Mouse (Mus musculus): ENCODE data around the gene St7.
A peak's percentile ranks its signal among the peaks of the same experiment; 100 is the strongest.

The St7 gene

GRCm38 (mm10) chr6:17828382-17828781 lies 135.6 kb downstream of the St7 start:
- DNase-seq, result no peak

- DNase-seq, result no peak
Measured at GRCm38 (mm10) chr6:17829981-17830380, 137.2 kb downstream of the St7 start.

- peak; percentile 74 for DNase-seq
Measured at GRCm38 (mm10) chr6:17834493-17834892, 141.8 kb downstream of the St7 start.

- no peak for DNase-seq
Measured at GRCm38 (mm10) chr6:17835693-17836092, 143.0 kb downstream of the St7 start.

GRCm38 (mm10) chr6:17837676-17838075 lies 144.9 kb downstream of the St7 start:
- DNase-seq, result no peak

- no peak for DNase-seq
Measured at GRCm38 (mm10) chr6:17840431-17840830, 147.7 kb downstream of the St7 start.

- peak; percentile 54 for DNase-seq
Measured at GRCm38 (mm10) chr6:17842759-17843158, 150.0 kb downstream of the St7 start.

GRCm38 (mm10) chr6:17851316-17851715 lies 158.6 kb downstream of the St7 start:
- no peak for DNase-seq

GRCm38 (mm10) chr6:17853587-17854274 lies 161.0 kb downstream of the St7 start:
- DNase-seq, result no peak

GRCm38 (mm10) chr6:17855616-17856015 lies 162.9 kb downstream of the St7 start:
- no peak for DNase-seq

- DNase-seq, result no peak
Measured at GRCm38 (mm10) chr6:17859564-17859963, 166.8 kb downstream of the St7 start.

- no peak for DNase-seq
Measured at GRCm38 (mm10) chr6:17860463-17860862, 167.7 kb downstream of the St7 start.

GRCm38 (mm10) chr6:17867796-17868195 lies 175.1 kb downstream of the St7 start:
- no peak for DNase-seq

- DNase-seq, result no peak
Measured at GRCm38 (mm10) chr6:17871831-17872372, 179.2 kb downstream of the St7 start.

- DNase-seq, result no peak
Measured at GRCm38 (mm10) chr6:17875606-17876005, 182.9 kb downstream of the St7 start.

GRCm38 (mm10) chr6:17876023-17876613 lies 183.4 kb downstream of the St7 start:
- no peak for DNase-seq

- DNase-seq, result no peak
Measured at GRCm38 (mm10) chr6:17876670-17877179, 184.0 kb downstream of the St7 start.

GRCm38 (mm10) chr6:17882943-17883342 lies 190.2 kb downstream of the St7 start:
- DNase-seq, result no peak

GRCm38 (mm10) chr6:17887765-17888164 lies 195.0 kb downstream of the St7 start:
- no peak for DNase-seq

GRCm38 (mm10) chr6:17895562-17895961 lies 202.8 kb downstream of the St7 start:
- DNase-seq, result no peak

GRCm38 (mm10) chr6:17898539-17898938 lies 205.8 kb downstream of the St7 start:
- no peak for DNase-seq

- peak; percentile 25 for DNase-seq
Measured at GRCm38 (mm10) chr6:17903355-17903754, 210.6 kb downstream of the St7 start.

GRCm38 (mm10) chr6:17905776-17906175 lies 213.0 kb downstream of the St7 start:
- no peak for DNase-seq

- DNase-seq, result no peak
Measured at GRCm38 (mm10) chr6:17906289-17906688, 213.6 kb downstream of the St7 start.
